9 mouse cellular contexts compared by ENCODE assay signal in genomic region chr1:43112882-43113281, GRCm38 (mm10). TPM values are rescaled to one million over a fixed set of nuclear protein-coding genes. Genes with fewer than 3 reads are reported as not detected.
DNase-seq lines count a peak whose midpoint lies in the region; ATAC-seq and TF ChIP-seq lines count a peak whose summit lies in the region.
"Had no signal": no experiment of that assay in that cellular context is flagged by ENCODE, and none has a peak within 500 bp of the region (broad histone marks: within the 10 kb centered on the region; RNA-seq: fewer than 3 reads in every experiment).

No protein-coding gene starts in this region.

- no peaks in the 10 kb centered on the region for H3K9me3 ChIP-seq in liver, embryonic 12.5 days (replicated peaks)
- no peaks in the 10 kb centered on the region for H3K9me3 ChIP-seq in hindbrain, embryonic 16.5 days (ENCODE audit: control insufficient read depth, low read length)
- H3K9me3 ChIP-seq in limb, embryonic 14.5 days (ENCODE audit: control insufficient read depth, low read length) = no peaks in the 10 kb centered on the region
- H3K9me3 ChIP-seq: embryonic facial prominence, embryonic 15.5 days had no signal

- no peak for ATAC-seq in liver, embryonic 12.5 days
- ATAC-seq in common myeloid progenitor, adult 5-6 weeks (replicated peaks; ENCODE audit: low read depth, poor library complexity, severe bottlenecking) = peak; percentile 60
- ATAC-seq in hindbrain, embryonic 16.5 days = peak; percentile 64
- ATAC-seq in limb, embryonic 14.5 days (ENCODE audit: low FRiP score, low read depth) = no peak
- no peak for ATAC-seq in activated CD4-positive, CD25-positive, alpha-beta regulatory T cell, adult 4 months

- no peaks in the 10 kb centered on the region for H3K27me3 ChIP-seq in liver, embryonic 12.5 days (replicated peaks)
- H3K27me3 ChIP-seq in hindbrain, embryonic 16.5 days (replicated peaks; ENCODE audit: control insufficient read depth, insufficient read depth, low read length) = no peaks in the 10 kb centered on the region
- H3K27me3 ChIP-seq in limb, embryonic 14.5 days (ENCODE audit: control insufficient read depth, insufficient read depth, low read length) = no peaks in the 10 kb centered on the region
- H3K27me3 ChIP-seq: embryonic facial prominence, embryonic 15.5 days had no signal

- TF ChIP-seq POLR2A in limb, embryonic 14.5 days (IDR thresholded peaks at IDR 0.05; ENCODE audit: borderline replicate concordance, extremely low read depth, insufficient read depth, insufficient read length) = no peak

- H3K36me3 ChIP-seq in liver, embryonic 12.5 days = peaks cover 76% of the 10 kb centered on the region
- peaks cover 28% of the 10 kb centered on the region for H3K36me3 ChIP-seq in hindbrain, embryonic 16.5 days (ENCODE audit: control insufficient read depth, insufficient read depth, low read length)
- peaks cover 75% of the 10 kb centered on the region for H3K36me3 ChIP-seq in limb, embryonic 14.5 days (ENCODE audit: control insufficient read depth, insufficient read depth, low read length)

- H3K4me3 ChIP-seq in liver, embryonic 12.5 days = no peak overlapping the region
- no peak overlapping the region for H3K4me3 ChIP-seq in hindbrain, embryonic 16.5 days (ENCODE audit: low read length)
- no peak overlapping the region for H3K4me3 ChIP-seq in limb, embryonic 14.5 days (replicated peaks; ENCODE audit: low read length)
- H3K4me3 ChIP-seq: embryonic facial prominence, embryonic 15.5 days had no signal

- DNase-seq in liver = peak; percentile 40
- peak; percentile 18 for DNase-seq in T-cell, adult 2 months (ENCODE audit: low spot score)
- peak; percentile 72 for DNase-seq in limb, embryonic 14.5 days (ENCODE audit: low spot score)
- DNase-seq in retina, embryonic 14.5 days (ENCODE audit: low spot score) = peak; percentile 72

- H3K4me2 ChIP-seq in liver, embryonic 12.5 days = no peak overlapping the region
- no peak overlapping the region for H3K4me2 ChIP-seq in hindbrain, embryonic 16.5 days (ENCODE audit: low read length)
- H3K4me2 ChIP-seq in limb, embryonic 14.5 days (replicated peaks; ENCODE audit: low read depth, low read length, severe bottlenecking) = no peak overlapping the region
- H3K4me2 ChIP-seq: embryonic facial prominence, embryonic 15.5 days had no signal

- H3K9ac ChIP-seq in liver, embryonic 12.5 days = no peak overlapping the region
- no peak overlapping the region for H3K9ac ChIP-seq in hindbrain, embryonic 16.5 days (ENCODE audit: low read depth, low read length)
- H3K9ac ChIP-seq in limb, embryonic 14.5 days (ENCODE audit: low read depth, low read length, severe bottlenecking) = no peak overlapping the region
- H3K9ac ChIP-seq: embryonic facial prominence, embryonic 15.5 days had no signal

- H3K27ac ChIP-seq in liver, embryonic 12.5 days = no peak overlapping the region
- no peak overlapping the region for H3K27ac ChIP-seq in hindbrain, embryonic 16.5 days (ENCODE audit: low read depth, low read length)
- no peak overlapping the region for H3K27ac ChIP-seq in limb, embryonic 14.5 days (replicated peaks; ENCODE audit: low read depth, low read length)
- H3K27ac ChIP-seq: embryonic facial prominence, embryonic 15.5 days had no signal

- peaks cover 7% of the 10 kb centered on the region for H3K4me1 ChIP-seq in liver, embryonic 12.5 days
- no peaks in the 10 kb centered on the region for H3K4me1 ChIP-seq in hindbrain, embryonic 16.5 days (ENCODE audit: control insufficient read depth, insufficient read depth, low read depth, low read length)
- no peaks in the 10 kb centered on the region for H3K4me1 ChIP-seq in limb, embryonic 14.5 days (ENCODE audit: control insufficient read depth, insufficient read depth, low read length)
- H3K4me1 ChIP-seq: embryonic facial prominence, embryonic 15.5 days had no signal

- WGBS in liver, embryonic 12.5 days (ENCODE audit: insufficient replicate concordance) = 86% methylated on average over 2 of the region's 2 CpGs
- 87% methylated on average over 2 of the region's 2 CpGs for WGBS in hindbrain, embryonic 16.5 days
- WGBS in limb, embryonic 14.5 days = 87% methylated on average over 2 of the region's 2 CpGs

RNA-seq across cellular contexts. Expression of gene AI597479, which starts 14.4 kb away (rescaled TPM):
- polyA plus RNA-seq in liver, embryonic 12.5 days (2016; fragmentation: Nextera tagmentation; extraction: Ambion mirVana) = 12.5 and 14.2 TPM in 2 replicates
- 21.3 and 26.4 TPM in 2 replicates for total RNA-seq in common myeloid progenitor, adult 5-6 weeks (2017)
- 42.8 and 47.9 TPM in 2 replicates for polyA plus RNA-seq in hindbrain, embryonic 16.5 days (2015; fragmentation: Nextera tagmentation; extraction: Ambion mirVana)
- polyA plus RNA-seq in limb, embryonic 14.5 days (2012; rRNA removed) = 20.7 and 22.2 TPM in 2 replicates
- 25.9 and 32.9 TPM in 2 replicates for polyA plus RNA-seq in limb, embryonic 14.5 days (2014; fragmentation: Nextera tagmentation; extraction: Ambion mirVana)
- 10 to 100 TPM; 16.9 to 17.2 TPM for polyA plus RNA-seq in activated CD4-positive, CD25-positive, alpha-beta regulatory T cell, adult 4 months (2017; shearing (Covaris generic))

RNA-seq across cellular contexts. Expression of gene Tgfbrap1, which starts 14.4 kb away (rescaled TPM):
- 6.1 and 6.7 TPM in 2 replicates for polyA plus RNA-seq in liver, embryonic 12.5 days (2016; fragmentation: Nextera tagmentation; extraction: Ambion mirVana)
- 10.1 and 12.8 TPM in 2 replicates for total RNA-seq in common myeloid progenitor, adult 5-6 weeks (2017)
- 15.6 and 17.4 TPM in 2 replicates for polyA plus RNA-seq in hindbrain, embryonic 16.5 days (2015; fragmentation: Nextera tagmentation; extraction: Ambion mirVana)
- polyA plus RNA-seq in limb, embryonic 14.5 days (2012; rRNA removed) = 22.7 and 23.9 TPM in 2 replicates
- 12.8 and 14.5 TPM in 2 replicates for polyA plus RNA-seq in limb, embryonic 14.5 days (2014; fragmentation: Nextera tagmentation; extraction: Ambion mirVana)
- polyA plus RNA-seq in activated CD4-positive, CD25-positive, alpha-beta regulatory T cell, adult 4 months (2017; shearing (Covaris generic)) = 1 to 10 TPM; 4.8 to 6.5 TPM

Comparison
In these comparisons a context has a peak if more than half of its experiments do, and no peak if none do; other contexts are left out.
1. DNase-seq: peak in every context shown above with its lines; median percentile 72 in limb, embryonic 14.5 days; 72 in retina, embryonic 14.5 days; 40 in liver; 18 in T-cell, adult 2 months.
2. ATAC-seq: peak in common myeloid progenitor, adult 5-6 weeks (single experiment) and hindbrain, embryonic 16.5 days (single experiment); none in liver, embryonic 12.5 days (single experiment), limb, embryonic 14.5 days (single experiment) and activated CD4-positive, CD25-positive, alpha-beta regulatory T cell, adult 4 months (single experiment).